Mouse (Mus musculus) liver, embryonic 12.5 days (tissue): ENCODE results near the gene Kcns1. TPM values are rescaled to one million over a fixed set of nuclear protein-coding genes. Genes with fewer than 3 reads are reported as not detected.

ENCODE experiments used
- ATAC-seq: fragments of 200-750 bp; cut with Nextera tagmentation; 2 replicates; pipeline ENCODE4 v1.8.0; 2017; ENCODE audit warnings: moderate number of reproducible peaks, mild to moderate bottlenecking, moderate library complexity
- H3K27ac ChIP-seq: fragments of 300-500 bp; sonication (generic); 2 replicates; pipeline ENCODE4 v1.5.1; 2016; ENCODE audit warnings: mild to moderate bottlenecking
- H3K27me3 ChIP-seq: fragments of 300-500 bp; sonication (generic); replicated peaks from 2 replicates; pipeline ENCODE4 v1.6.1; 2016; ENCODE audit warnings: mild to moderate bottlenecking, moderate library complexity
- H3K36me3 ChIP-seq: fragments of 300-500 bp; sonication (generic); 2 replicates; pipeline ENCODE4 v1.6.1; 2016; ENCODE audit warnings: mild to moderate bottlenecking, moderate library complexity
- H3K4me1 ChIP-seq: fragments of 300-500 bp; sonication (generic); 2 replicates; pipeline ENCODE4 v1.6.1; 2016
- H3K4me2 ChIP-seq: fragments of 300-500 bp; sonication (generic); 2 replicates; pipeline ENCODE4 v1.6.1; 2016; ENCODE audit warnings: mild to moderate bottlenecking, moderate library complexity
- H3K4me3 ChIP-seq: fragments of 300-500 bp; sonication (generic); 2 replicates; pipeline ENCODE4 v1.5.1; 2016; ENCODE audit warnings: mild to moderate bottlenecking, moderate library complexity
- H3K9ac ChIP-seq: fragments of 300-500 bp; sonication (generic); 2 replicates; pipeline ENCODE4 v1.6.1; 2016; ENCODE audit warnings: mild to moderate bottlenecking, moderate library complexity
- H3K9me3 ChIP-seq: fragments of 300-500 bp; sonication (generic); replicated peaks from 2 replicates; pipeline ENCODE4 v1.6.1; 2016; ENCODE audit warnings: mild to moderate bottlenecking, moderate library complexity
- WGBS: fragments of 180-500 bp; shearing (Covaris S2); methylation state at CpG from one replicate; pipeline ENCODE4 v1.1.7; 2016; ENCODE audit not compliant: insufficient replicate concordance; 5-methylcytosine and 5-hydroxymethylcytosine counted together
- polyA plus RNA-seq: library from polyadenylated mRNA; unstranded; fragments of >200 nt; fragmentation: Nextera tagmentation; extraction: Ambion mirVana; gene quantifications from 2 replicates; pipeline ENCODE4 v1.2.1, GENCODE M21; 2016

Kcns1 gene
- polyA plus RNA-seq, 1 experiment from 2014 or later: not detected

- Histone ChIP-seq H3K9ac (no peak overlapping the region), H3K4me1 (no peaks in the 10 kb centered on the region), H3K4me3 (no peak overlapping the region), H3K4me2 (no peak overlapping the region), H3K36me3 (peaks cover 27% of the 10 kb centered on the region), H3K9me3 (no peaks in the 10 kb centered on the region), H3K27me3 (no peaks in the 10 kb centered on the region), H3K27ac (no peak overlapping the region)
- WGBS: 75% methylated on average over 6 of the region's 6 CpGs
- no peak for ATAC-seq
Observed at GRCm38 (mm10) chr2:164137754-164138153, 33.2 kb downstream of the Kcns1 start.

DNA sequence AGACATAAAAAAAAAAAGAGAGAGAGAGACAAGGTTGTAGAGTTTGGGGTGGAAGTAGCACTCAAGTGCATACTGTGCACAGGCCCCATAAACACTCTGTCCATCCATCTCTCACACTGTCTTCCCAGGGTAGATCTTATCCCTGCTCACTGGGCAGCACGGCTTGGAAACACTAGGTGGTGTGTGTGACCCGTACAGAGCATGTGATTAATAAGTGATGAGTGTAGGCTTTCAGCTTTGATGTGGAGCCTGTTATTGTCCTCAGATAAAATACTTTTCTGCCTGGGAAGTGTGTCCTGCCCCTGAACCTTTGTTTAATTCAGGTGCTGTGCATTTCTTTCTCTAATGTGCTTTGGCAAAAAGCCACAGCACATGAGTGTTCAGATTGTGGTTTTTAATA, 34.5 kb downstream of the Kcns1 start:
- Histone ChIP-seq H3K4me2 (no peak overlapping the region), H3K9me3 (no peaks in the 10 kb centered on the region), H3K27ac (no peak overlapping the region), H3K36me3 (peaks cover 28% of the 10 kb centered on the region), H3K4me3 (no peak overlapping the region), H3K9ac (no peak overlapping the region), H3K27me3 (no peaks in the 10 kb centered on the region), H3K4me1 (no peaks in the 10 kb centered on the region)
- no peak for ATAC-seq
- WGBS: 71% methylated on average over 2 of the region's 2 CpGs

GRCm38 (mm10) chr2:164135367-164135766, 35.5 kb downstream of the Kcns1 start:
- Histone ChIP-seq H3K4me2 (no peak overlapping the region), H3K27me3 (no peaks in the 10 kb centered on the region), H3K9me3 (no peaks in the 10 kb centered on the region), H3K36me3 (peaks cover 30% of the 10 kb centered on the region), H3K4me3 (no peak overlapping the region), H3K4me1 (no peaks in the 10 kb centered on the region), H3K9ac (no peak overlapping the region), H3K27ac (no peak overlapping the region)
- ATAC-seq: no peak
- WGBS: 92% methylated on average over 1 of the region's 1 CpGs

DNA sequence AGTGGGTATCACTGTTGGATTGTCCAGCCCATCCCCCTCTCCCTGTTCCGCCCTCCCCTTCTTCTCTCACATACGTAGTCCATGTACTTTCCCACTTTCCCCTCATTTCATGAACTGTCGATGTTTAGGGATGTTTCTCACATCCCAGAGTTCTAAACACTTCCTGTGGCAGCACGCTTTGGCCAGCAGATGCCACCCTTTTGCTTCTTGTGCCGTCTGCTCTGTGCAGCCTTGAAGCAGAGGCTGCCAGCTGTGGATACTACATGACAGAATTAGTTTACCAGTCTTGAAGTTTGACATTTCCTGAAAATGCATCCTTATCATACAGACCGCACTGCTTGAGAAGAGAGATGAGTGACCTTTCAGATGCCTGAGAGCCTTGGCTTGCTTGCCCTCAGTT, 36.4 kb downstream of the Kcns1 start:
- no peak for ATAC-seq
- Histone ChIP-seq H3K4me3 (no peak overlapping the region), H3K4me1 (no peaks in the 10 kb centered on the region), H3K4me2 (no peak overlapping the region), H3K27ac (no peak overlapping the region), H3K9ac (no peak overlapping the region), H3K27me3 (no peaks in the 10 kb centered on the region), H3K9me3 (no peaks in the 10 kb centered on the region), H3K36me3 (peaks cover 23% of the 10 kb centered on the region)
- 63% methylated on average over 6 of the region's 6 CpGs for WGBS

- Histone ChIP-seq H3K4me2 (no peak overlapping the region), H3K36me3 (peaks cover 31% of the 10 kb centered on the region)
Observed at GRCm38 (mm10) chr2:164131586-164131985, 39.3 kb downstream of the Kcns1 start.

GRCm38 (mm10) chr2:164128576-164129411, 42.1 kb downstream of the Kcns1 start:
- Histone ChIP-seq H3K36me3 (peaks cover 34% of the 10 kb centered on the region), H3K27ac (no peak overlapping the region), H3K9ac (no peak overlapping the region), H3K9me3 (no peaks in the 10 kb centered on the region), H3K27me3 (no peaks in the 10 kb centered on the region), H3K4me2 (no peak overlapping the region), H3K4me1 (no peaks in the 10 kb centered on the region), H3K4me3 (no peak overlapping the region)
- ATAC-seq: no peak
- 85% methylated on average over 12 of the region's 12 CpGs for WGBS

More at GRCm38 (mm10) chr2:164131586-164131985, 39.3 kb downstream of the Kcns1 start:
- Histone ChIP-seq H3K4me3 (no peak overlapping the region), H3K27me3 (no peaks in the 10 kb centered on the region), H3K9ac (no peak overlapping the region), H3K27ac (no peak overlapping the region), H3K9me3 (no peaks in the 10 kb centered on the region), H3K4me1 (no peaks in the 10 kb centered on the region)
- no peak for ATAC-seq
- 80% methylated on average over 1 of the region's 1 CpGs for WGBS

- no peak overlapping the region for H3K4me2 ChIP-seq
- no peak overlapping the region for H3K4me3 ChIP-seq
- no peak overlapping the region for H3K27ac ChIP-seq
- H3K27me3 ChIP-seq: no peaks in the 10 kb centered on the region
- no peak overlapping the region for H3K9ac ChIP-seq
- no peak for ATAC-seq
- no peaks in the 10 kb centered on the region for H3K4me1 ChIP-seq
- H3K9me3 ChIP-seq: no peaks in the 10 kb centered on the region
- 84% methylated on average over 2 of the region's 2 CpGs for whole genome bisulfite sequencing
- H3K36me3 ChIP-seq: peaks cover 31% of the 10 kb centered on the region
Observed at GRCm38 (mm10) chr2:164127297-164127696, 43.6 kb downstream of the Kcns1 start.

DNA sequence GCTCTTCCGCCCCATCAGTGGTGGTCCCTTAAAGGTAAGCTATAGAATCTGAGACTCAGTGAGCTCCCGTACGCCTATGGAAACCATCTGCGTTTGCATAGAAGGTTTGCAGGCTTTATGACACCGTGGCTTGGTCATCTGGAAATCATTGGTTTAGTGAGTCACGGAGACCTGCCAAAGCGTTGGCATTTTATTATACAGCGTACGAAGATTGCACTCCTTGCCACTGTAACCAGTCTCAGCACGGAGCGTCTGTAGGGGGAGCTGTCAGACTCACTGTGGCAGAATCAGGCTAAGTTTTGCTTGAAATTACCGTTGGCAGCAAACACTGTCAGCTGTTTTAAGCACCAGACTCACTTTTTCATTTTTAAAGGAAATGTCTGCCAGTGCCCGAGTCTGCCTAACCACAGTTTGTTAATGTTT, 44.4 kb downstream of the Kcns1 start:
- H3K9ac ChIP-seq: no peak overlapping the region
- H3K4me3 ChIP-seq: no peak overlapping the region
- H3K27ac ChIP-seq: no peak overlapping the region
- 80% methylated on average over 13 of the region's 13 CpGs for WGBS
- ATAC-seq: no peak
- peaks cover 35% of the 10 kb centered on the region for H3K36me3 ChIP-seq
- no peaks in the 10 kb centered on the region for H3K9me3 ChIP-seq
- H3K27me3 ChIP-seq: no peaks in the 10 kb centered on the region
- no peak overlapping the region for H3K4me2 ChIP-seq
- no peaks in the 10 kb centered on the region for H3K4me1 ChIP-seq

DNA sequence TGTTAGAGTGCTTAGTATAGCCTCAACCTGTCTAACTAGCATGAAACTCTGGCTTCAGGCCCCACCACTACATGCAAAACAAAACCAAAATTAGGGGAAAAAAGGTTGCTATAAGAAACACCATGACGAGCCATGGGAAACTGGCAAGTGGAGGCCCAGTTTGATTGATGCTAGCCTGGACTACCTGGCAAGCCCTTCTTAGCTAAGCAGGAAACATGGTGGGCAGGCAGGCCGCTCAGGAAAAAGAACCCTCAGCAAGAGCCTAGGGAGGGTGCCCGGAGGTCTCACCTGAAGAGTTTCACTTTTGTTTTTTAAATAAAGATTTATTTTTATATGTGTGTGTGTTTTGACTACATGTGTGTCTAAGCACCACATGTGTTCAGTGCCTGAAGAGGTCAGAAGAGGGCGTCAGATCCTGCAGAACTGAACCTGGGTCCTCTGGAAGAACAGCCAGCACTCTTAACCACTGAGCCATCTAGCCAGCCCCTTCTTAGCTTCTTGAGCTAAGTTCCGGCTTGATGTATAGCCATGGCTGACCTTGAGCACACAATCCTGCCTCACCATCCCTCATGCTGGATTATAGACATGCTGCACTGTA, 47.6 kb downstream of the Kcns1 start:
- no peak for ATAC-seq
- 75% methylated on average over 5 of the region's 5 CpGs for WGBS
- Histone ChIP-seq H3K9ac (no peak overlapping the region), H3K4me2 (no peak overlapping the region), H3K27me3 (no peaks in the 10 kb centered on the region), H3K9me3 (no peaks in the 10 kb centered on the region), H3K27ac (no peak overlapping the region), H3K36me3 (peaks cover 49% of the 10 kb centered on the region), H3K4me1 (no peaks in the 10 kb centered on the region), H3K4me3 (no peak overlapping the region)

GRCm38 (mm10) chr2:164119503-164119902, 51.4 kb downstream of the Kcns1 start:
- no peaks in the 10 kb centered on the region for H3K4me1 ChIP-seq
- no peak overlapping the region for H3K4me2 ChIP-seq

GRCm38 (mm10) chr2:164115531-164115930, 55.4 kb downstream of the Kcns1 start:
- no peaks in the 10 kb centered on the region for H3K9me3 ChIP-seq
- no peak overlapping the region for H3K27ac ChIP-seq
- no peak for ATAC-seq
- WGBS: 84% methylated on average over 10 of the region's 10 CpGs
- no peak overlapping the region for H3K4me2 ChIP-seq
- H3K4me1 ChIP-seq: no peaks in the 10 kb centered on the region
- H3K27me3 ChIP-seq: no peaks in the 10 kb centered on the region
- peaks cover 52% of the 10 kb centered on the region for H3K36me3 ChIP-seq
- no peak overlapping the region for H3K9ac ChIP-seq
- no peak overlapping the region for H3K4me3 ChIP-seq

More at GRCm38 (mm10) chr2:164119503-164119902, 51.4 kb downstream of the Kcns1 start:
- Histone ChIP-seq H3K27me3 (no peaks in the 10 kb centered on the region), H3K36me3 (peaks cover 58% of the 10 kb centered on the region), H3K9me3 (no peaks in the 10 kb centered on the region), H3K27ac (no peak overlapping the region), H3K4me3 (no peak overlapping the region), H3K9ac (no peak overlapping the region)
- ATAC-seq: no peak
- 73% methylated on average over 6 of the region's 6 CpGs for WGBS

DNA sequence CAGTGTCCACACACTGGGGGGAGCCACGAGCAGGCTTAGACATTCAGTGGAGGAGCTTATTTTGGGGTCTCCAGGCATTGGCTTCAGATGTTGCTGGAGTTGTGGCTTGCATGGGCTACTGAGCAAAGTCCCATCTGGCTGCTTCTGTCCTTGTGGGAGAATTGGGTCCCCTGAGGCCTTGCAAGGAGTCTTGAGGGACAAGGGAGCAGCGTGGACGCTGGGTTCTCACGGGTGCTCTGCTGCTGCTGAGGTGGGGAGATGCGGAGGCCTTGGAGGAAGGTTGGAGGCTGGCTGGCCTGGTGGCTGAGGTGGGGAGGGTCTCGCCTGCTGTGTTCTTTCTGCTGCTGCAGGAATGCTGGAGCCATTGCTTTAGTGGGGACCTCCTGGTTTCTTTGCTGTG, 56.9 kb downstream of the Kcns1 start:
- WGBS: 82% methylated on average over 6 of the region's 6 CpGs
- Histone ChIP-seq H3K4me1 (no peaks in the 10 kb centered on the region), H3K36me3 (peaks cover 44% of the 10 kb centered on the region), H3K27me3 (no peaks in the 10 kb centered on the region), H3K9ac (no peak overlapping the region), H3K9me3 (no peaks in the 10 kb centered on the region), H3K4me2 (no peak overlapping the region), H3K27ac (no peak overlapping the region), H3K4me3 (no peak overlapping the region)
- no peak for ATAC-seq
